Mouse (Mus musculus): Measurements from ENCODE around the gene Akap14.
"Not testable (repeated sequence)": the region's sequence is repeated elsewhere in the genome, so short reads cannot be mapped to it uniquely, and the experiment has no call there.

Gene Akap14

DNA sequence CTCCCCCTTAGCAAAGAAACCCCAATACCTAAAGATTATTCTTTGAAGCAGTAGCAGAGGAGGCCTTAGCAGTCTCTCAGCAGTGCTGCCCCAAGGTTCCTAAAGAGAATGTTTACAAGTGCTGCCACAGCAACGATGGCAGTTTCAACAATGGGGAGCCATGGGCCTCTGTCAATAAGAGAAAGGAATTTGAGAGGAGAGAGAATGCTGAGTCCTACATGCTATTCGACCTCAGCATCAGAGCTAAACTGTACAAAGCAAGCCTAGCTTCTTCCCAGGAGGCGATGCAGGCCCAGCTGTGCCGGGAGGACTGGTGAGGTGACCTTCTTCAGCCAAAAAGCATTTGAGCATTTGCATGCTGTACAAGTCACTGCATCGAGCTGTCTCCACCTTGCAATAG, at the start of gene Akap14:
Gene Akap14, minus strand, starts transcription at position 101 of the 400 bp plus-strand sequence.
- no peak for DNase-seq (ENCODE audit: low read depth, low spot score)

DNA sequence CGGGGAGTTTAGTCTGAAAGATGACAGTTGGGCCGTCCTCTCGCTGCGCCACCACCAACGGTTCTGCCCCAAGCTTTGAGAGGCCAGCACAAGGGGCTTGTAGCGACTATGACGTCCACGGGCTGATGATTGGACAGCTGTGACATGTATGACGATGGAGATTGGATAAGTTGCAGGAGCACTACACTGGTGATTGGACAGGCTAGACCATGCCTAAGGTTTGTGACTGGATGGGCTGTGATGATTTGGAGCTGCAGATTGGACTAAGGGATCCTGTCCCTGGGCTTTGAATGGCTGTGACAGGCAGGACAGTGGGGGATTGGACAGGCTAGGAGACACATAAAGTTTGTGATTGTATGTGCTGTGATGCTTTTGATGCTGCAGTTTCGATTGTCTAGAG, 42.3 kb upstream of the Akap14 start, which contains the start of gene Gm9:
Gene Gm9, minus strand, starts transcription at position 101 of the 400 bp plus-strand sequence.
- DNase-seq (ENCODE audit: low read depth, low spot score), result no peak

DNA sequence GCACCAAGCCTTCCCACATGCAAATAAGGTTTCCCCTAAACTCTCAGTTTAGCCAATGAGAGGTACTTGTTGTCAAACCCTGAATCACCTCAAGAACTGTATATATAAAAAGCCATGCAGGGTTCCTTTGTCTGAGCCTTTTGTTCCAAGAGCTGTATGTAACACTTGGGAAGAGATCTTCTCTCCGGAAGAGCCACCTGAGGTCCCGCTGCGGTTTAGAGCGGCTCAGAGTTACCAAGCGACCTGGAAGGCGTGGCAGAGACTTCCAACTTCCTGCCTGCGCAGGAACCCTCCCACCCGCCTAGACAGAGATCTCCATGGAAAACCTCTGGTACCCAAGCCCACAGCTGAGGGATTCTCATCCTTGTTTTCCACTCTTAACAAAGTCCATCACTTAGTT, 30.0 kb upstream of the Akap14 start:
- DNase-seq (ENCODE audit: low read depth, low spot score), result no peak

DNA sequence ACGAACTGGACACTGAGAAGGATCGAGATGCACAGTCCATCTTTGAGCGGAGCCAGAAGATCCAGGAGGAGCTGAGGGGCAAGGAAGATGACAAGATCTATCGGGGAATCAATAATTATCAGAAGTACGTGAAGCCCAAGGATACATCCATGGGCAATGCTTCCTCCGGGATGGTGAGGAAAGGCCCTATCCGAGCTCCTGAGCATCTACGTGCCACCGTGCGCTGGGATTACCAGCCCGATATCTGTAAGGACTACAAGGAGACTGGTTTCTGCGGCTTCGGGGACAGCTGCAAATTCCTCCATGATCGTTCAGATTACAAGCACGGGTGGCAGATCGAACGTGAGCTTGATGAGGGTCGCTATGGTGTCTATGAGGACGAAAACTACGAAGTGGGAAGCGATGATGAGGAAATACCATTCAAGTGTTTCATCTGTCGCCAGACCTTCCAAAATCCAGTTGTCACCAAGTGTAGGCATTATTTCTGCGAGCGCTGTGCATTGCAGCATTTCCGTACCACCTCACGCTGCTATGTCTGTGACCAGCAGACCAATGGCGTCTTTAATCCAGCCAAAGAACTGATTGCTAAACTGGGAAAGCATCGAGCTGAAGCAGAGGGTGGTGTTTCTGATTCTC, 23.2 kb upstream of the Akap14 start:
- DNase-seq (ENCODE audit: low read depth, low spot score), result peak; percentile 3

DNA sequence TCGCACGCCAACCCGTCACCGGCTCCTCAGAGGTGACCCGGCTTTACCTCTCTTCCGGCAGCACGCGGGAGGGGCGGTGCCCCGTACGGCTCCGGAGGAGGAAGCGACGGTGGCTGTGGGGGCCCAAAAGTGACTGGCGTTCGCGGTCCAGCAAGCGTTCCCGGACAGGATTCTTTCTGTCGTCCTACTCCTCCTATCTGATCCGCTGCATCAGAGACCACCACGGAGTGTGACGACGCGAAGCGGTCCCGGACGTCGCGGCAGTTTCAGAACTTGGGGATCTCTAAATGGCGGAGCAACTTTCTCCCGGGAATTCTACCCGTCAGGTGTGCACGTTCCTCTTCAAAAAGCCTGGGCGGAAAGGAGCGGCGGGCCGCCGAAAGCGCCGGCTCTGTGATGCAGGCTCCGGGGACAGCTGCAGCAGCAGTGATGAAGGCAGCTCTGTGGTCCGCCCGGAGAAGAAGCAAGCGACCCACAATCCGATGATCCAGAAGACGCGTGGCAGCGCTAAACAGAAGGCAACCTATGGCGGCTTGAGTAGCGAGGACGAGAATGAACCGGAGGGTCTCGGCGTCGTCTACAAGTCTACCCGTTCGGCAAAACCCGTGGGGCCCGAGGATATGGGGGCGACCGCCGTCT, 22.6 kb upstream of the Akap14 start, which contains the start of the genes Ndufa1 and Rnf113a1:
Gene Ndufa1, minus strand, starts transcription at position 59 of the 639 bp plus-strand sequence.
Gene Rnf113a1, plus strand, starts transcription at position 141 of the 639 bp plus-strand sequence.
- peak; percentile 79 for DNase-seq (ENCODE audit: low read depth, low spot score)

DNA sequence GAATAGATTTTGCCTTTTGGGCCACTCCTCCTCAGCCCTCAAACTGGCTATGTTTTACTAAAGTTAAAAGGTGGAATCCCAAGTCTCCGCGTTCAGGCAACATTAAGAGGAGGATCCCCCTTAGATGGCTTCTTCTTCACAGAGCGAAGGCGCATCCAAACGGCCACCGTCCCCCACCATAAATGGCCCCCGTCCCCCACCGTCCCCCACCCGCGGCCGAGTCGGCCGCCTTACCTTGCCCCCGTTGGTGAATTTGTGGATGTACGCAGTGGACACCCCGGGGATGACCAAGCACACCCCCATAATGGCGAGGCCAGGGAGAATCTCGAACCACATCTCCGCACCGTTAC, 22.1 kb upstream of the Akap14 start:
- DNase-seq (ENCODE audit: low read depth, low spot score), result no peak

DNA sequence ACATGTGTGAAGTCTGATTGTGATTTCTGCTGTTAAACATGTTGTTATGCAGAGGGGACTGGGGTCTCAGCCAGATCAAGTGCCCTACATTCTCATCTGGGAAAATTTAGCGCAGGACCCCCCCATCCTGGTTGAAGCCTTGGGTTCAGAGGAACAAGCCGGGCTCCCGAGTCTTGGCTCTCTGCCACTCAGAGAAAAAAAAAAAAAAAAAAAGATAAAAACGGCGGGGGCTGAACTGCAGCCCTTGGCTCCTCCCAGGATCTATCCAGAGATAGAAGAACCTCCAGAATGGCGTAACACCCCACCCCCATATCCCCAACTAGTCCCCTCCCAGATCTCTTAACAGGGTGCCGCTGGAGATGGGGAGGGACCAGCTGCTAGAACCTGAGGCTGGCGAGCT, 15.8 kb upstream of the Akap14 start:
- DNase-seq (ENCODE audit: low read depth, low spot score), result not testable (repeated sequence)

DNA sequence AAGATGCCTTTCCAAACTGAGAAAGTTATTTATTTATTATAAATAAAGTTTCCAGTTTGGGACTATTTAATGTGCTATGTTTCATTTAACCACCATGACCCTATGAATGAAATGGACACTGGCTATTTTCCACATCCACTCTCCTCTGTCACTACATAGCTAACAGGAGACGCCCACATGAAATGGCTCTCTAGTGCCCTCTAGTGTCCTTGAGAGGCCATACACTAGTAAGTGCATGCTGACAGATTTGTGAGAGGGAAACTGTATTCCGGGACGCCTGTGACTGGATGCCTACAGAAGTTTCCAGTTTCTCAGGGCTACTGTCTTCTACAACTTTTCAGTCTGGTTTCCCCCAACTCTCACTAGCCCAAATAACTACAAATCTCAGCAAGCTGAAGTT, 1.6 kb downstream of the Akap14 start:
- DNase-seq (ENCODE audit: low read depth, low spot score), result peak; percentile 70

DNA sequence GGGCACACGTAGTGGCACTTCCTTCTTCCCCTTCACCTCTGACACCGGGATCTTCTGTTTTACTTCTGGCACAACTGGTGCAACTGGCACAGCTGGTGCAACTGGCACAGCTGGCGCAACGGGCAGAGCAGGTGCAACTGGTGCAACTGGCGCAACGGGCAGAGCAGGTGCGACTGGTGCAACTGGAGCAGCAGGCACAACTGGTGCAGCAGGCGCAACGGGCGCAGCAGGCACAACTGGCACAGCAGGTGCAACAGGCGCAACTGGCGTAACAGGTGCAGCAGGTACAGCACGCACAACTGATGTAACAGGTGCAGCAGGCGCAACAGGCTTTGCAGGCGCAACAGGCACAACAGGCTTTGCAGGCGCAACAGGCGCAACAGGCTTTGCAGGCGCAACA, 5.5 kb downstream of the Akap14 start:
- DNase-seq (ENCODE audit: low read depth, low spot score), result no peak

DNA sequence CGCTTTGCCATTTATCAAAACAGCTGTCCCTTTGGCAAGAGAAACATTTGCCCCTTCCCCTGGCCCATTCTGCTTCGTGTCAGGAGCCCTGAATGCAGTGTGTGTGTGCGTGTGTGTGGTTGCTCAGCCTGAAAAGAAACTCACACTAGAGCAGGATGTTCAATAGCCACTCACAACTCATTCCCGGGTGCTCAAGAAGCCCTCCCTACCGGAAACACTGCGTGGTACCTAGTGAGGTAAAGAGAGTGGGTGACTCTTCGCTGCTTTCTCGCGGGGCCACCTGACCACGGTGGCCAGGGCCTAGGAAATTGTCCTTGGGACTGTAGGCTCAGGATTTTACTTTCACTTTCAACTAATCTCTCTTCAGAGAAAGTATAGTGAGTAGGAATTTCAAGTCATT, 7.5 kb downstream of the Akap14 start:
- DNase-seq (ENCODE audit: low read depth, low spot score), result no peak

DNA sequence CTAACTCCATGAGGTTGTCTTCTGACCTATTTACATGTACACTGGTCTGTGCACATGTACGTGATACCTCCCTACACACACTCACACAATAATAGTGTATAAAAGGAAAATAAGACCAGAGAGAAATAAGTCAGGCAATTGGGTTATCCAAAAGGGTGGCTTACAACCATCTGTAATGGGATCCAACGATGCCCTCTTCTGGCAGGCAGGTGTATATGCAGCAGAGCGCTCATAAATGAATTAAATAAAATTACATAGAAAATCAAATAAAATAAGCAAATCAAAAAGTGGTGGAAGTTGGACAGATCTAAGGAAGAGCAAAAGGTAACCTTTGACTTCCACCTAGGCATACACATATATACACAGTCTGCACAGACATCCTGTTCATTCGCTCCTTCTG, 10.8 kb downstream of the Akap14 start:
- peak; percentile 3 for DNase-seq (ENCODE audit: low read depth, low spot score)

DNA sequence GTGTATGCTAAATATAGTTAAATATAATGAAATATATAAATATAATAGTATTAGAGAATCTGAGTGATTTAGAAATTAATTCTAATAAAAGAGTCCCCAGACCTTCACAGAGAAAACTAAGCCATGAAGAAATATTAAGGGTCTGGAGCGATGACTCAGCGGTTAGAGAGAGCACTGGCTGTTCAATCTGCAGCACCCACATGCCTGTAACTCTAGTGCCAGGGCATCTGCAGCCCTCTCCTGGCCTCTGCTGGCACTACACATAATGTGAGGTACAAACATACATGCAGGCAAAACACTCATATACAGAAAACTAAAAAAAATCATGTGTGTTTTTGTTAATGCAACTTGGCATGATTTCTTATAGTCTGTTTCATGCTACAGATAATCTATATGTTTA, 23.7 kb downstream of the Akap14 start:
- peak; percentile 17 for DNase-seq (ENCODE audit: low read depth, low spot score)

DNA sequence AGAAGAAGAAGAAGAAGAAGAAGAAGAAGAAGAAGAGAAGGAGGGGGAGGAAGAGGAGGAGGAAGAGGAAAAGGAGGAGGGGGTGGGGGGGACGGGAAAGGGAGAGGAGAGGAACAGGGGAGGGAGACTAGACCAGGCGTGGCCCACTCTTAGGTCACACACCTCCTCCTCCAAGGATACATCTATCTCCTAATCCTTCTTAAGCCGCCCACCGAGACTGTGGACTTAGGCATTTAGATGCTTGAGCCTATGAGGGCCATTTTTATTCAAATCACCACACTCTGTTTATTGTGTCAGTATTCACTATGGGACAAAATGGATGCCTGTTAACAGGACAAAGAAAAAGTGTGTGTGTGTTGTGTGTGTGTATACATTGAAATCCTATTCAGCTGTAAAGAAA, 24.1 kb downstream of the Akap14 start:
- not testable (repeated sequence) for DNase-seq (ENCODE audit: low read depth, low spot score)

DNA sequence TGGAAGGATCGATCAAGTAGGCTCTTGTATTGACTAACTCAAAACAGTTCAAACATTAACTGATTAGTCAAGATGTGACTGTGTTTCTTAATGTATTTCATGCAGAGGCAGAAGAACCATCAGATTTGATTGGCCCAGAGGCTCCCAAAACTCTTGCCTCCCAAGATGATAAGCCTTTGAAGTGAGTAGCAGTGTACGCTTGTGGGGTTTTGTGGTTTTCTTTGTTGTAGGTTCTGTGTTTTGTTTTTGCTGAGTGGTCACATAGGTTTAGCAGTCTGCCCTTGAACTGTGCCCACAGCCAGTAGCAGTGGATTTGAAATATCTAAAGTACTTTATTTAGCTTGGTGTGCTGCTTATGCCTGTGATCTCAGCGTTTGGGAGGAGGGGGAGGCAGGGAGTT, 26.9 kb downstream of the Akap14 start:
- DNase-seq (ENCODE audit: low read depth, low spot score), result no peak

DNA sequence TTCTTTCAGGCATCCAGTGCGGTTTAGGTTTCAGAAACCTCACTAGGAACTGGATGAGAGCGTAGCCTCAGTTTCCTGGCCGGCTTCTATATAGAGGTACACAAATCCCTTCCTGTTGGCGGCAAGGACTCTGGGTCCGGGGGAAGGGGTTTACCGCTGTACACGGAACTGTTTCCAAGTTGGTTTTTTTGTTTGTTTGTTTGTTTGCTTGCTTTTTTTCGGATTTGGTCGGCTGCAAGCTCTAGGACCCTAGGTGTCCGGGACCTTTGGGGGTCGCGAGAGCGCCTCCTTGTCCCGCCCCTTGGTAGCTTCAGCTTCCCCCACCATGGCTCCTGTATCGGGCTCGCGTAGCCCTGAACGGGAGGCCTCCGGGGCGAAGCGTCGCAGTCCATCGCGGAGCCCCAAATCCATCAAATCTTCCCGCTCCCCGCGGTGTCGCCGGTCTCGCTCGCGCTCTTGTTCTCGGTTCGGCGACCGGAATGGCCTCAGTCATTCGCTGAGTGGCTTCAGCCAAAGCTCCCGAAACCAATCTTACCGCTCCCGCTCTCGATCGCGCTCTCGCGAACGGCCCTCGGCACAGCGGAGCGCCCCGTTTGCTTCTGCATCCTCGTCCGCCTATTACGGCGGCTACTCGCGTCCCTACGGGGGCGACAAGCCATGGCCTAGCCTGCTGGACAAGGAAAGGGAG, 41.8 kb downstream of the Akap14 start, which contains the start of gene Nkap:
Gene Nkap, plus strand, starts transcription at position 125 of the 688 bp plus-strand sequence.
- DNase-seq (ENCODE audit: low read depth, low spot score), result peak; percentile 89

DNA sequence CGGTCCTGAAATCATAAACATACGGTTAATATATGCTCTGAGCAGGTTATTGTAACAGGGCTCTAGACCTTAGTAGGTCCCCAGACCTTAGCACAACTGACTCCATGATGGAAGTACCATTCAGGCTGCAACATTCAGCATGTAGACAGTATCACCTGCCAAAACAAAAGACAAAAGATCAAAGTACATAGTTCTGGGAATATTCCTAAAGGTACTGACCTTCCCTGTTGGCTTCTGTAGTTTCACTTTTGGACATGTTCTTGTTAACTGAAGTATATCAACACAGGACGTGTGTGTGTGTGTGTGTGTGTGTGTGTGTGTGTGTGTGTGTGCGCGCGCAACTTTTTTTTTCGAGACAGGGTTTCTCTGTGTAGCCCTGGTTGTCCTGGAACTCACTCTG, 43.1 kb downstream of the Akap14 start:
- no peak for DNase-seq (ENCODE audit: low read depth, low spot score)

DNA sequence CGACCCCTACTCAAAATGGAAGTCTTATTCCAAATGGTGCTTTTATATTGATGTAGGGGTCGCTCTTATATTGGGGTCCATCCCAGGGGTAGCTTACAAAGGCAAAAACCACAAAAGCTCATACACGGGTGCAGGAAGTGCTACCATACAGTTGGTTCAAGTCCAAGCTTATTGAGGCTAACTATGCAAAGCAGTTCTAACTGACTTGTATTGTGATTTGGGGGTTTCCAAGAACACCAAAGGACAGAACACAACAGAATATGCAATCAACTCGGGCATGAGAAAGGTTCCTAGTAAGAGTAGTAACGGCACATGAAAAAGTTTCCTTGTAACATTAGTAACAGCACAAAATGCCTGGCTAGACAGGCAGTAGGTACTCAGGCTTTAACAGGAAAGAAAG, 48.4 kb downstream of the Akap14 start:
- no peak for DNase-seq (ENCODE audit: low read depth, low spot score)

DNA sequence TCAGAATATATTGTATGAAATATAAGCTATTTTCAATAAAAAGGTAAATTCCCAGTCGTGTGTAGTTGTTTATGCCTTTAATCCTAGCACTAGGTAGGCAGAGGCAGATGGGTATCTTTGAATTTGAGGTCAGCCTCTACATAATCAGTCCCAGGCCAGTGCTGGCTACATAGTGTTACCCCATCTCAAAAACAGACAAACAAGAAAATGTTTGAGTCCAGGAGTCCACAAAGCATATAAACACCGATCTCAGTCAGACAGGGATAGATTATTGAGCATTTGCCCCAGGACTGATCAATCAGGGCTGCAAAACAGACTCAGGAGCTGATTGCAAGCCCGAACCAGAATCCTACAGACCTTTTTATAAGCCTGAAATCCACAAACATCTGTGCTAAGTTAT, 49.1 kb downstream of the Akap14 start:
- no peak for DNase-seq (ENCODE audit: low read depth, low spot score)

DNA sequence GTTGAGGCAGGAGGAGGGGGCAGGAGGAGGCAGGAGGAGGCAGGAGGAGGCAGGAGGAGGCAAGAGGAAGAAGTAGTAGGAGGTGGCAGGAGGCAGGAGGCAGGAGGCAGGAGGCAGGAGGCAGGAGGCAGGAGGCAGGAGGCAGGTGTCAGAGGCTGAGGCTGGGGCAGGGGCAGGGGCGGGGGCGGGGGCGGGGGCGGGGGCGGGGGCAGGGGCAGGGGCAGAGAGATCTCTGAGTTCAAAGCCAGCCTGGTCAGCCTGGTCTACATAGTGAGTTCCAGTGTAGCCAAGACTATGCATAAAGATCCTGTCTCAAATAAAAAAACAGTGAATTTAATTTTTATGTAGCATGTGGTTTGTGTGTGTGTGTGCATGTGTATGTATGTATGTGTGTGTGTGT, 51.6 kb downstream of the Akap14 start:
- DNase-seq (ENCODE audit: low read depth, low spot score), result no peak

DNA sequence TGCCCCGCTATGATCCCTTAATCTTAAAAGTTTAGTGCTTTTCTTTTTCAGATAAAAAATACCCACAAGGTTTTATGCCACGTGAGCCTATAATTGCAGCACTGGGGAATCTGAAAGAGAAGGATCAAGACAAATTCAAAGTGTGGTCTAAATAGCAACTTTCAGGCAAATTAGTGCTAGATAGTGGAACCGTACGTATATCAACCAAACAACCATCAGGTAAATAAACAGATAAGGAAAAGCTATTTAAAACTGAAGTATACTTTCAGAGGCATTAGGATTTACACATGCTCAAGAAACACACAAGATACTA, 57.8 kb downstream of the Akap14 start:
- DNase-seq (ENCODE audit: low read depth, low spot score), result no peak

DNA sequence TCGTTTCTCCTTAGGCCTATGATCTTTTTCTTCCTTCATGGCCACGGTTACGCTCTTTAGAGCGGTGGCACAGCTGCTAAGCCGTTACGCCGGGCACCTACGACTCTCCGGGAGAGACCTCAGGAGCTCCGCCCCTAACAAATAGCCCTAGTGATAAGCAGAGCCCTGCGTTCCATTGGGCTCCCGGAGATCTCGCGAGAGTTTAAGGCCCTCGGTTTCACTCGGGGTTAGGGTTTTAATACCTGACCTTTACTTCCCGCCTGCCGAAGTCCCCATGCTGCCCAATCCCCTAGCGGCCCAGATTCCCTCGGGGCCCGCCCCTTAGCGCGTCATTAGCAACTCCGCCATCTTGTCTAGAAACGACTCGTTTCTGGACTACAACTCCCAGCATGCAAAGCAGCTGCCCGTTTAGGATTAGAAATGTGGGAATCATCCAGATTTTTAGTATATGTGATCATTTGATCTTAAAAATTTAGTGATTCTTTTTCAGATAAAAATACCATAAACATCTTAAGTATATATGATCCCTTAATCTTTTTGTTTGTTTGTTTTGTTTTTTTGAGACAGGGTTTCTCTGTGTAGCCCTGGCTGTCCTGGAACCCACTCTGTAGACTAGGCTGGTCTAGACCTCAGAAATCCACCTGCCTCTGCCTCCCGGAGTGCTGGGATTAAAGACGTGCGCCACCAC, 58.3 kb downstream of the Akap14 start, which contains the start of gene Upf3b:
Gene Upf3b, minus strand, starts transcription at position 130 of the 688 bp plus-strand sequence.
- peak; percentile 96 for DNase-seq (ENCODE audit: low read depth, low spot score)

DNA sequence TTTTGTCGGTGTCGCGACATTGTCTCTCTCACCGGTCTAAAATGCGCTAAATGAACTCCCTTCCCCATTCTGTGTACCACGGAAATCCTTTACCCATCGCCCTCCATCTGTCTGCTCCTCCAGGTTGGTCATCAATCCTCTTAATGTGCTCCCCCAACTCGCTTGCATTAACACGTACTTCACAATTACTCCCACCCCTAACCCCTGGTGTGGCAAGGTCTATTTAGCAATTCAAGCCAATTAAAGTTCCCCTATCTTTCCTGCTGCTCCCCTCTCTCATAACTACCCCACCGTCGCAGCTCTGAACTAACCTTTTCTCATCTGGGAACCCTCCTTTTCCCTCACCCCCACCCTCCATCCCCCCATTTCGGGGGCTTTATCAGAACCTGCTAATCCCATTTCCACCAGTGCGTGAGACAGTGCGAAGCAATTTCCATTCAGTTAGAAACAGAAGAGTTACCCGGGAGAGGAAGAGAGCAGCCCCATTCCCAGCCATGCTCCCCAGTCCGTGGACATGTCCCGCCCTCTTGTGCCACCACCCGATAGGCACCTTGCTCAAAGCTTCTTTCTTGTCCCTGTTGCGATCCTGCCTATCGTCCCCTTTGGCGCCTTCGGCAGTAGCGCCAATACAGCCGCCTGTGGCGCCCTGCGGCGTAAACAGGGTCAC, 59.0 kb downstream of the Akap14 start:
- no peak for DNase-seq (ENCODE audit: low read depth, low spot score)
